Mouse (Mus musculus): ENCODE measurements around the gene Rrnad1.

The Rrnad1 gene

DNA sequence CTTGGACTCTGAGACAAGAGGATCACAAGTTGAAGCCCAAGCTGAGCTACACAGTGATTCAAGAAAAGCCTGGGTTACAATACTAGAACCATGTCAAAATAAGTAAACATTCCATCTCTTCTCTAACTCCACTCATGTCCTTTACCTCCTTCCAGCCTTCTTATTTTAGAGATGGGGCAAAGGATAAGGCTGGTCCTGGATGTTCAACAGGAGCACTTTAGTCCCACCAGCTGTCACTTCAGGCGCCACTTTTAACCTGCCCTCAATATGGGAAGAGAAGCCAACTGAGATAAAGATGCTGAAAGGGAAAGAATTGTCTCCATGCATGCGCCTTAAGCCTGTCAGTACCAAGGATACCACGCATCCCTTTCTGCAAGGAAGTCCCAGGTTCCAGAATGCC, 46.2 kb downstream of the Rrnad1 start:
- DNase-seq (ENCODE audit: low read depth), result no peak

DNA sequence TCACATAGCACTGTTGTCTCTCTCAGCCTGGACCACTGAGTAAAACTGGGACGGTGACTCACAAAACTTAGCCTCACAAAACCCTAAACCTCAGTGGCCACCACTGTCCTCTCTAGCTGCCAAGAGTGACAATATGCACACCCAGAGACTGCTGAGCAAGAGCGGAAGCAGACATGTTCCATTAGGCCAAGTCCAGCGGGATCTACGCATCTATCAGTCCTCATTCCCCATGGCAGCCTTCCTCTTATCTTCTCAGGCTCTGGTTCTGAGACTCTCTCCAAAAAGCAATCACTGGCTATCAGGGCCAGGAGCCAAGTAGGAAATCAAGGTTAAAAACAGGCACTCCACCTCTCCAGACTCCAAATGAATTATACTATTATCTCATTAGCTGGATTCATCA, 52.8 kb downstream of the Rrnad1 start:
- no peak for DNase-seq (ENCODE audit: low read depth)
